Mouse (Mus musculus) MEL (cell line): ENCODE data around the gene Kmt2a. TPM values are rescaled to one million over a fixed set of nuclear protein-coding genes. Genes with fewer than 3 reads are reported as not detected.
"Not testable (repeated sequence)": the region's sequence is repeated elsewhere in the genome, so short reads cannot be mapped to it uniquely, and the experiment has no call there.

Source experiments
- DNase-seq: peaks from one replicate; pipeline ENCODE4 v3.0.0; 2011; ENCODE audit warnings: low read depth, low spot score
- H3K27ac ChIP-seq: 2 replicates; pipeline ENCODE4 v1.5.1; 2012; ENCODE audit warnings: low read depth, mild to moderate bottlenecking, control low read depth, low read length, moderate library complexity; ENCODE audit not compliant: control insufficient read depth
- H3K27me3 ChIP-seq, 2 experiments: fragments of 150-350 bp in 1 of 2; sonication (generic) in 1 of 2; 2 replicates each; pipeline ENCODE4 v1.6.1; 2012; ENCODE audit warnings: low read length in 2 of 2, mild to moderate bottlenecking in 2 of 2, improper control_type of control experiment in 1 of 2, moderate library complexity in 1 of 2; ENCODE audit not compliant: insufficient read depth in 2 of 2, control insufficient read depth in 1 of 2
- H3K36me3 ChIP-seq, 2 experiments: 2 replicates each; pipeline ENCODE4 v1.6.1; 2012 to 2014; ENCODE audit warnings: low read length in 2 of 2, improper control_type of control experiment in 1 of 2, inconsistent platforms in 1 of 2, mild to moderate bottlenecking in 1 of 2; ENCODE audit not compliant: insufficient read depth in 2 of 2, control insufficient read depth in 1 of 2
- H3K4me1 ChIP-seq, 2 experiments: fragments of 150-350 bp in 1 of 2; sonication (generic) in 1 of 2; 2 replicates each; pipeline ENCODE4 v1.6.1; 2012; ENCODE audit warnings: low read length in 2 of 2, improper control_type of control experiment in 1 of 2, mild to moderate bottlenecking in 1 of 2; ENCODE audit not compliant: insufficient read depth in 2 of 2, control insufficient read depth in 1 of 2
- H3K4me3 ChIP-seq, 2 experiments: fragments of 150-350 bp in 1 of 2; sonication (generic) in 1 of 2; 2 replicates each; pipeline ENCODE4 v1.5.1; 2012; ENCODE audit warnings: low read depth in 2 of 2, low read length in 2 of 2, mild to moderate bottlenecking in 2 of 2, moderate library complexity in 2 of 2, control low read depth in 1 of 2, improper control_type of control experiment in 1 of 2; ENCODE audit not compliant: control insufficient read depth in 1 of 2, insufficient read depth in 1 of 2
- H3K79me2 ChIP-seq: 2 replicates; pipeline ENCODE4 v1.6.1; 2012; ENCODE audit warnings: mild to moderate bottlenecking, low read length, moderate library complexity; ENCODE audit not compliant: control insufficient read depth, poor library complexity, insufficient read depth
- H3K9ac ChIP-seq: 2 replicates; pipeline ENCODE4 v1.6.1; 2012; ENCODE audit warnings: low read depth, mild to moderate bottlenecking, control low read depth, low read length, moderate library complexity; ENCODE audit not compliant: control insufficient read depth, poor library complexity, severe bottlenecking
- H3K9me3 ChIP-seq: fragments of 150-350 bp; sonication (generic); replicated peaks from 2 replicates; pipeline ENCODE4 v1.6.1; 2012; ENCODE audit warnings: mild to moderate bottlenecking, low read length, improper control_type of control experiment, moderate library complexity; ENCODE audit not compliant: insufficient read depth
- BHLHE40 ChIP-seq: IDR thresholded peaks from 2 replicates; pipeline ENCODE4 v1.6.1; 2012; ENCODE audit warnings: low read depth, mild to moderate bottlenecking, inconsistent platforms, low read length, improper control_type of control experiment, borderline replicate concordance
- CHD2 ChIP-seq: IDR thresholded peaks from 2 replicates; pipeline ENCODE4 v1.6.1; 2011; ENCODE audit warnings: low read length, improper control_type of control experiment
- CTCF ChIP-seq, 3 experiments: IDR thresholded peaks in 2 of 3; conservative IDR thresholded peaks in 1 of 3; 2 replicates each; pipeline ENCODE4 v1.5.1; 2011 to 2012; ENCODE audit warnings: low read length in 3 of 3, low read depth in 2 of 3, mild to moderate bottlenecking in 2 of 3, improper control_type of control experiment in 1 of 3, inconsistent platforms in 1 of 3, mixed read lengths in 1 of 3, moderate library complexity in 1 of 3; ENCODE audit not compliant: control insufficient read depth in 1 of 3, insufficient read depth in 1 of 3, poor library complexity in 1 of 3, severe bottlenecking in 1 of 3
- E2F4 ChIP-seq: IDR thresholded peaks from 2 replicates; pipeline ENCODE4 v1.6.1; 2011; ENCODE audit warnings: low read depth, low read length, improper control_type of control experiment, borderline replicate concordance
- GABPA ChIP-seq: IDR thresholded peaks from 2 replicates; pipeline ENCODE4 v1.6.1; 2012; ENCODE audit warnings: low read depth, mild to moderate bottlenecking, inconsistent platforms, low read length, improper control_type of control experiment, moderate library complexity
- JUND ChIP-seq: IDR thresholded peaks from 2 replicates; pipeline ENCODE4 v1.6.1; 2011; ENCODE audit warnings: low read depth, mild to moderate bottlenecking, improper control_type of control experiment, low read length
- MAFK ChIP-seq: IDR thresholded peaks from 2 replicates; pipeline ENCODE4 v1.6.1; 2011; ENCODE audit warnings: low read depth, mild to moderate bottlenecking, low read length, improper control_type of control experiment, borderline replicate concordance
- MAX ChIP-seq: IDR thresholded peaks from 2 replicates; pipeline ENCODE4 v1.6.1; 2011; ENCODE audit warnings: low read length, improper control_type of control experiment
- MEF2A ChIP-seq: IDR thresholded peaks from 2 replicates; pipeline ENCODE4 v1.6.1; 2014; ENCODE audit warnings: low read depth, mild to moderate bottlenecking, inconsistent platforms, low read length, improper control_type of control experiment; ENCODE audit not compliant: poor library complexity, insufficient replicate concordance, severe bottlenecking; ENCODE audit errors: extremely low read depth
- MXI1 ChIP-seq: IDR thresholded peaks from 2 replicates; pipeline ENCODE4 v1.6.1; 2011; ENCODE audit warnings: mild to moderate bottlenecking, low read depth, low read length, improper control_type of control experiment
- MYC ChIP-seq: IDR thresholded peaks from 2 replicates; pipeline ENCODE4 v1.6.1; 2011; ENCODE audit warnings: low read depth, mild to moderate bottlenecking, low read length, improper control_type of control experiment, moderate library complexity
- NELFE ChIP-seq: IDR thresholded peaks from 2 replicates; pipeline ENCODE4 v1.6.1; 2011; ENCODE audit warnings: low read depth, low read length, improper control_type of control experiment
- RAD21 ChIP-seq: IDR thresholded peaks from 2 replicates; pipeline ENCODE4 v1.6.1; 2011; ENCODE audit warnings: mild to moderate bottlenecking, low read depth, low read length, improper control_type of control experiment
- RCOR1 ChIP-seq: IDR thresholded peaks from 2 replicates; pipeline ENCODE4 v1.6.1; 2012; ENCODE audit warnings: low read depth, mild to moderate bottlenecking, inconsistent platforms, low read length, improper control_type of control experiment
- SMC3 ChIP-seq: IDR thresholded peaks from 2 replicates; pipeline ENCODE4 v1.6.1; 2011; ENCODE audit warnings: low read depth, low read length, improper control_type of control experiment
- TAL1 ChIP-seq: IDR thresholded peaks from 2 replicates; pipeline ENCODE4 v1.6.1; 2012; ENCODE audit warnings: mild to moderate bottlenecking, inconsistent platforms, low read length, moderate library complexity, mixed read lengths
- TBP ChIP-seq: IDR thresholded peaks from 2 replicates; pipeline ENCODE4 v1.8.0; 2011; ENCODE audit warnings: low read depth, low read length, improper control_type of control experiment
- TCF12 ChIP-seq: IDR thresholded peaks from 2 replicates; pipeline ENCODE4 v1.6.1; 2014; ENCODE audit warnings: low read depth, mild to moderate bottlenecking, inconsistent platforms, low read length, improper control_type of control experiment, moderate library complexity
- USF1 ChIP-seq: IDR thresholded peaks from 2 replicates; pipeline ENCODE4 v1.6.1; 2014; ENCODE audit warnings: low read depth, mild to moderate bottlenecking, inconsistent platforms, low read length, improper control_type of control experiment, moderate library complexity
- USF2 ChIP-seq, 2 experiments: IDR thresholded peaks; 2 replicates each; pipeline ENCODE4 v1.6.1; 2011 to 2012; ENCODE audit warnings: improper control_type of control experiment in 2 of 2, low read length in 2 of 2, borderline replicate concordance in 1 of 2, inconsistent platforms in 1 of 2, low read depth in 1 of 2, mild to moderate bottlenecking in 1 of 2; ENCODE audit not compliant: insufficient read depth in 1 of 2
- ZC3H11A ChIP-seq: IDR thresholded peaks from 2 replicates; pipeline ENCODE4 v1.6.1; 2012; ENCODE audit warnings: low read depth, mild to moderate bottlenecking, inconsistent platforms, low read length, improper control_type of control experiment
- ZNF384 ChIP-seq: IDR thresholded peaks from 2 replicates; pipeline ENCODE4 v1.6.1; 2012; ENCODE audit warnings: low read depth, mild to moderate bottlenecking, inconsistent platforms, low read length, improper control_type of control experiment
- polyA plus RNA-seq, 2 experiments: library from polyadenylated mRNA; stranded (reverse) in 1 of 2; unstranded in 1 of 2; fragments of >175 nt in 1 of 2; fragments of >200 nt in 1 of 2; gene quantifications; 2 replicates each; pipeline versions ENCODE4 v1.2.1 to v1.2.4; 2012; ENCODE audit warnings: low replicate concordance in 2 of 2, low read depth in 1 of 2; ENCODE audit not compliant: insufficient read length in 2 of 2, insufficient read depth in 1 of 2, missing spikeins in 1 of 2
- total RNA-seq: library from RNA; depleted of rRNA; stranded (reverse); fragments of 300-350 nt; gene quantifications from 2 replicates; pipeline ENCODE4 v1.2.3, GENCODE M21; 2012

Gene Kmt2a
- total and polyA plus RNA-seq, 3 experiments: 4.7 to 27.3 (median 11.7) TPM

DNA sequence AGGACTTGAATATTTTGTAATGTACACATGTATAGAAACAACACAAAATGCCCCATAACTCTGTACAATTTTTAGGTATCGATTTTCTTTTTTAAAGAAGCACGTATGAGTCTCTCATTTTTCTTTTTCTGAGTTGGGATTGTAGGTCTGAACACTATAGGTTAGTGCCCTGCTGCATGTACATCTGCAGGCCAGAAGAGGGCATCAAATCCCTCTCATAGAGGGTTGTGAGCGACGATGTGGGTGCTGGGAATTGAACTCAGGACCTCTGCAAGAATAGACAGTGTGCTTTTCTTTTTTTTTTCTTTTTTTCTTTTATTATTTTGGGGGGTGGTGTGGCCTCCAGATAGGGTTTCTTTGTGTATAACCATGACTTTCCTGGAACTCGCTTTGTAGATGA, 109.7 kb downstream of the Kmt2a start:
- no peaks in the 10 kb centered on the region for H3K9me3 ChIP-seq
- peaks cover 11% of the 10 kb centered on the region for H3K79me2 ChIP-seq
- H3K4me3 ChIP-seq: peak overlapping the region in 1 of 2 experiments; percentile 18; a peak in 1 of 4 replicates
- H3K36me3 ChIP-seq: peaks cover 0 to 11% of the 10 kb centered on the region in 2 experiments; a peak in 2 of 4 replicates
- H3K27me3 ChIP-seq: no peaks in the 10 kb centered on the region
- peaks cover 0 to 8% of the 10 kb centered on the region in 2 experiments; a peak in 2 of 4 replicates for H3K4me1 ChIP-seq
- peak overlapping the region; percentile 86 for H3K27ac ChIP-seq
- peak overlapping the region; percentile 41; the same call in 1 of the 2 replicates for H3K9ac ChIP-seq
- DNase-seq: peak; percentile 69
- TF ChIP-seq SMC3 (peak; percentile 36), BHLHE40 (no peak), RAD21 (peak; percentile 32), ZC3H11A (no peak), CTCF (IDR thresholded peaks at IDR 0.05 in 2 of 3, conservative IDR thresholded peaks at IDR 0.05 in 1 of 3; ENCODE audit: control insufficient read depth in 1 of 3, insufficient read depth in 1 of 3, low read depth in 2 of 3, low read length in 3 of 3, poor library complexity in 1 of 3, severe bottlenecking in 1 of 3) (peak; percentile 15 to 46 (median 42); a peak in 4 of 6 replicates)

DNA sequence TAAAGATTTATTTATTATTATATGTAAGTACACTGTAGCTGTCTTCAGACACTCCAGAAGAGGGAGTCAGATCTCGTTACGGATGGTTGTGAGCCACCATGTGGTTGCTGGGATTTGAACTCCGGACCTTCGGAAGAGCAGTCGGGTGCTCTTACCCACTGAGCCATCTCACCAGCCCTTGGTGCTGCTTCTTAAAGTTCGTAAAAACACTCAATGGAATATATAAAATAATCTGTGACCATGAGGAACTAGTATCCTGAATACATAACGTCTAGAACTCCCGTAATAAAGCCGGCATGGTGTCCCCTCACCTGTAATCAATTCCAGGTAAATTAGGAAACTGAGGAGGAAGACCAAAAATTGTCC, 113.1 kb downstream of the Kmt2a start:
- Histone ChIP-seq H3K4me3 (peak overlapping the region; percentile 95 to 99), H3K9ac (peak overlapping the region; percentile 58), H3K27ac (peak overlapping the region; percentile 38), H3K79me2 (peaks cover 38% of the 10 kb centered on the region), H3K4me1 (peaks cover 7 to 15% of the 10 kb centered on the region in 2 experiments; a peak in 3 of 4 replicates), H3K36me3 (peaks cover 4 to 35% of the 10 kb centered on the region in 2 experiments)
- not testable (repeated sequence) for H3K9me3 ChIP-seq, H3K27me3 ChIP-seq
- DNase-seq: peak; percentile 25
- peak; percentile 85 for TF ChIP-seq TBP
- peak; percentile 60; the same call in 1 of the 2 replicates for TF ChIP-seq MYC
- TF ChIP-seq ZNF384: peak; percentile 5; the same call in 1 of the 2 replicates

DNA sequence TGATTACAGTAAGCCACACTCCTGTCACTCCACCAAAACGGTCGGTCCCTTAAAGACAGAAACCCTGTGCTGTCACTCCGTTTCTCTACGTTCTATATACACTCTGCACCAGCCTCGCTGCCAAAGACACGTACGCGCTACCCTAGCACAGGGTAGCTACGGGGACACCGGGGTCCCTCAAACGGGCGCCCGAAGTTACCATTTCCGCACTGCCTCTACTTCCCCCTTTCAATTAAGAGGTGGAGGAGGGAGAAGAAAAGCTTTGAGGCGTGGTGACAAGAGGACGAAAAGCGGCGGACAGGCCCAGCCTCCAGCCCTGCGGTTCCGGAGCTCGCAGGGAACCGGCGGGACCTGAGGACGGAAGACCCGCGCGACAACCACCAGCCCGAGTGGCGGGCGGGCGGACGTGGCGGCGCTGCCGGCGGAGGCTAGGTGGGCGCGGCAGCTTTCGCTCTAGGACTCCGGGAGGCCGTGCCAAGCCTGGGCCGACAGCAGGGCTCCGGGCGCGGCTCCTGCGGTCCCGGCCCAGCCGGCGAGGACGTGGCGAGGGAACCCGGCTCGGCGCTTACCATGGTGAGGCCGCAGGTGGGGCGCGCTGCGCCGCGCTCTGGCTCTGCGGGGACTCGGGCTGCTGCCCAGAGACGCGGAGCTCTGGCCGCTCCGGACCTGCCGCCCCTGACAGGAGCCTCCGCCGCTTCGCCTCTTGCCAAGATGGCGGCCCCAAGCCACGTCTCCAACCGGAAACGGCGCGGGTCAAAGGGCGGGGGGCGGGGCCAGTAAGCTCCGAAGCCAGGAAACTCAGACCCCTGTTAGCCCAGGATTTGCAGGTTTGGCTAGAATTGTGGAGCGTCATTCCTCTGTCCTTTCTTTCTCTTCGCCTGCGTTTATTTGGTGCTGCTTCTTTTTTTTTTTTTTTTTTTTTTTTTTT, 113.7 kb downstream of the Kmt2a start, which contains the start of the genes Arcn1 and Ift46:
Gene Arcn1, minus strand, starts transcription at position 745 of the 928 bp plus-strand sequence.
Gene Ift46, plus strand, starts transcription at position 808 of the 928 bp plus-strand sequence.
- Histone ChIP-seq H3K9me3 (no peaks in the 10 kb centered on the region), H3K79me2 (peaks cover 42% of the 10 kb centered on the region), H3K4me1 (peaks cover 7 to 16% of the 10 kb centered on the region in 2 experiments; a peak in 3 of 4 replicates), H3K36me3 (peaks cover 5 to 38% of the 10 kb centered on the region in 2 experiments), H3K27ac (peak within 1 kb of the TSS; percentile 92), H3K4me3 (peak within 1 kb of the TSS; percentile 95 to 99), H3K27me3 (no peaks in the 10 kb centered on the region), H3K9ac (peak within 1 kb of the TSS; percentile 91)
- peak; percentile 95 for DNase-seq
- TF ChIP-seq MAX (peak; percentile 45; the same call in 1 of the 2 replicates), USF1 (no peak), CHD2 (no peak; the same call in 1 of the 2 replicates), USF2 (IDR thresholded peaks at IDR 0.05; ENCODE audit: borderline replicate concordance in 1 of 2, insufficient read depth in 1 of 2, low read depth in 1 of 2, low read length in 2 of 2) (no peak), SMC3 (no peak), MEF2A (no peak), MXI1 (peak; percentile 61), JUND (no peak), CTCF (IDR thresholded peaks at IDR 0.05 in 2 of 3, conservative IDR thresholded peaks at IDR 0.05 in 1 of 3; ENCODE audit: control insufficient read depth in 1 of 3, insufficient read depth in 1 of 3, low read depth in 2 of 3, low read length in 3 of 3, poor library complexity in 1 of 3, severe bottlenecking in 1 of 3) (no peak), E2F4 (no peak), MAFK (no peak), RCOR1 (no peak), TCF12 (0 out of 2 replicates have a peak, but pooled peaks have one; percentile 5), NELFE (peak; percentile 82), TAL1 (no peak), GABPA (no peak), MYC (0 out of 2 replicates have a peak, but pooled peaks have one; percentile 63)
